Mouse (Mus musculus) MEL (cell line): Measurements from ENCODE around the gene 1110051M20Rik.

Experiments
- CHD2 ChIP-seq: IDR thresholded peaks from 2 replicates; pipeline ENCODE4 v1.6.1; 2011; ENCODE audit warnings: low read length, improper control_type of control experiment
- CTCF ChIP-seq, 3 experiments: IDR thresholded peaks in 2 of 3; conservative IDR thresholded peaks in 1 of 3; 2 replicates each; pipeline ENCODE4 v1.5.1; 2011 to 2012; ENCODE audit warnings: low read length in 3 of 3, low read depth in 2 of 3, mild to moderate bottlenecking in 2 of 3, improper control_type of control experiment in 1 of 3, inconsistent platforms in 1 of 3, mixed read lengths in 1 of 3, moderate library complexity in 1 of 3; ENCODE audit not compliant: control insufficient read depth in 1 of 3, insufficient read depth in 1 of 3, poor library complexity in 1 of 3, severe bottlenecking in 1 of 3
- EP300 ChIP-seq, 2 experiments: IDR thresholded peaks; 2 replicates each; pipeline ENCODE4 v1.6.1; 2011; ENCODE audit warnings: improper control_type of control experiment in 2 of 2, low read length in 2 of 2, low read depth in 1 of 2, mild to moderate bottlenecking in 1 of 2
- GABPA ChIP-seq: IDR thresholded peaks from 2 replicates; pipeline ENCODE4 v1.6.1; 2012; ENCODE audit warnings: low read depth, mild to moderate bottlenecking, inconsistent platforms, low read length, improper control_type of control experiment, moderate library complexity
- POLR2A ChIP-seq, 2 experiments: IDR thresholded peaks; 2 replicates each; pipeline ENCODE4 v1.6.1; 2011 to 2012; ENCODE audit warnings: low read length in 2 of 2, mild to moderate bottlenecking in 2 of 2, control low read depth in 1 of 2, improper control_type of control experiment in 1 of 2, low read depth in 1 of 2, moderate library complexity in 1 of 2; ENCODE audit not compliant: control insufficient read depth in 1 of 2, insufficient read depth in 1 of 2, poor library complexity in 1 of 2
- POLR2AphosphoS2 ChIP-seq: IDR thresholded peaks from 2 replicates; pipeline ENCODE4 v1.6.1; 2011; ENCODE audit warnings: low read length, improper control_type of control experiment
- RCOR1 ChIP-seq: IDR thresholded peaks from 2 replicates; pipeline ENCODE4 v1.6.1; 2012; ENCODE audit warnings: low read depth, mild to moderate bottlenecking, inconsistent platforms, low read length, improper control_type of control experiment
- USF2 ChIP-seq, 2 experiments: IDR thresholded peaks; 2 replicates each; pipeline ENCODE4 v1.6.1; 2011 to 2012; ENCODE audit warnings: improper control_type of control experiment in 2 of 2, low read length in 2 of 2, borderline replicate concordance in 1 of 2, inconsistent platforms in 1 of 2, low read depth in 1 of 2, mild to moderate bottlenecking in 1 of 2; ENCODE audit not compliant: insufficient read depth in 1 of 2
- ZKSCAN1 ChIP-seq: IDR thresholded peaks from 2 replicates; pipeline ENCODE4 v1.6.1; 2012; ENCODE audit warnings: low read depth, mild to moderate bottlenecking, inconsistent platforms, low read length, improper control_type of control experiment, moderate library complexity

DNA sequence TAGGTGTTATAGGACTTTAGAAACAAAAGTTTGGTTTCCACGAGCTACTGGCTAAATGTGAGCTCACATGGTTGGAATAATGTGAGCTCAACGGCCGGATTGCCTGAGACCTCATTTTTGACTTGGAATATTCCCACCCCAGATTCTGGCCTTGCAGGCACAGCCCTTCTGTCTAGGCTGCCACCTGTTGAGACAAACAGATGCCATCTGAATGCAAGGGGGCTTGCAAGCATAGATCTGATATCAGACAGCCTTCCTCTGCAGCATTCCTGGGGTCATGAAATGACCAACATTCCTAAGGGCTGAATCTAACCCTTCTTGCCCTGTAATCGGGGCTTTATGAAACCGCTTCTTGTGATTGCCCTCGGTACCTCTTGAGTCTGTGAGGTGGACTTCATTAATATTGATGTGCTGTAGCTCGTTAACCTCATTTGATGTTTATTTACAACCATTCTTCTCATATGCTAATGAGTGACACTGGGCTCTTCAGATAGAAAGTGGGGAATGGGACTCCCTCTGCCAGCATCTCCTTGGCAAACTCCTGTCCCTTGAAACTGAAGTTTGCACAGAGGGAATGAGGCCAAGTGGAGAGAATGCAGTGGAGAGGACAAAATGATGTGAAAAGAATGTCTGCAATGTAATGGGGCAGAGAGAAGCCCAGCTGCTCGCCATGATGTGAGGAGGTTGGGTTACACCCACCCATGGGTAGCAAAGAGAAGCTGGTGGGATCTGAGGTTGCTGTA, 114.3 kb downstream of the 1110051M20Rik start:
- TF ChIP-seq POLR2A (IDR thresholded peaks at IDR 0.05; ENCODE audit: control insufficient read depth in 1 of 2, insufficient read depth in 1 of 2, low read depth in 1 of 2, low read length in 2 of 2, poor library complexity in 1 of 2): no peak
- TF ChIP-seq ZKSCAN1: no peak
- TF ChIP-seq RCOR1: no peak
- TF ChIP-seq EP300 (IDR thresholded peaks at IDR 0.05; ENCODE audit: low read depth in 1 of 2, low read length in 2 of 2): no peak
- TF ChIP-seq CTCF (IDR thresholded peaks at IDR 0.05 in 2 of 3, conservative IDR thresholded peaks at IDR 0.05 in 1 of 3; ENCODE audit: control insufficient read depth in 1 of 3, insufficient read depth in 1 of 3, low read depth in 2 of 3, low read length in 3 of 3, poor library complexity in 1 of 3, severe bottlenecking in 1 of 3): no peak
- no peak for TF ChIP-seq POLR2AphosphoS2
- TF ChIP-seq GABPA: no peak
- no peak for TF ChIP-seq USF2 (IDR thresholded peaks at IDR 0.05; ENCODE audit: borderline replicate concordance in 1 of 2, insufficient read depth in 1 of 2, low read depth in 1 of 2, low read length in 2 of 2)
- TF ChIP-seq CHD2: no peak
